Mouse (Mus musculus) bone marrow, adult 2 months (tissue): ENCODE measurements at regions not wholly inside any gene's neighbourhood (a gene's known extent, or its start where the extent isn't known, plus 50 kb on each side); places are given as distances from the start of the nearest gene placed in this dataset.

ENCODE experiments used
- CTCF ChIP-seq: fragments of 200-500 bp; IDR thresholded peaks from 2 replicates; pipeline ENCODE4 v1.5.1; 2011; ENCODE audit warnings: low read length, control low read depth; ENCODE audit not compliant: control insufficient read depth, insufficient read depth
- POLR2A ChIP-seq: fragments of 200-500 bp; IDR thresholded peaks from 2 replicates; pipeline ENCODE4 v1.6.1; 2011; ENCODE audit warnings: low read depth, mild to moderate bottlenecking, control low read depth, low read length, borderline replicate concordance; ENCODE audit not compliant: control insufficient read depth

GRCm38 (mm10) chr1:136683561-136684131 is 58.9 kb downstream of the Zfp281 start:
- TF ChIP-seq CTCF (no peak), POLR2A (no peak)
